Mouse (Mus musculus): ENCODE data around the gene Akap13. TPM values are rescaled to one million over a fixed set of nuclear protein-coding genes. Genes with fewer than 3 reads are reported as not detected.

Akap13 gene
- polyA plus RNA-seq, 1 experiment from 2014 or later, result 19.4 TPM

GRCm38 (mm10) chr7:75715026-75715425 is 259.7 kb downstream of the Akap13 start:
- Histone ChIP-seq H3K4me1 (replicated peaks) (no peaks in the 10 kb centered on the region), H3K4me2 (no peak overlapping the region), H3K27me3 (no peaks in the 10 kb centered on the region), H3K4me3 (no peak overlapping the region), H3K9me3 (no peaks in the 10 kb centered on the region), H3K36me3 (peaks cover 1% of the 10 kb centered on the region; the same call in 1 of the 2 replicates), H3K9ac (no peak overlapping the region), H3K27ac (no peak overlapping the region)
- no peak for ATAC-seq (ENCODE audit: low FRiP score)
- 97% methylated on average over 4 of the region's 4 CpGs for WGBS

GRCm38 (mm10) chr7:75715939-75716338 is 260.6 kb downstream of the Akap13 start:
- no peaks in the 10 kb centered on the region for H3K27me3 ChIP-seq
- H3K27ac ChIP-seq, result no peak overlapping the region
- 84% methylated on average over 4 of the region's 4 CpGs for WGBS
- no peaks in the 10 kb centered on the region for H3K4me1 ChIP-seq (replicated peaks)
- peaks cover 8% of the 10 kb centered on the region; the same call in 1 of the 2 replicates for H3K36me3 ChIP-seq
- no peak overlapping the region for H3K9ac ChIP-seq
- H3K4me3 ChIP-seq, result no peak overlapping the region
- H3K4me2 ChIP-seq, result no peak overlapping the region
- no peak for ATAC-seq (ENCODE audit: low FRiP score)
- no peaks in the 10 kb centered on the region for H3K9me3 ChIP-seq

GRCm38 (mm10) chr7:75717349-75717748 is 262.0 kb downstream of the Akap13 start:
- ATAC-seq (ENCODE audit: low FRiP score), result no peak
- H3K4me2 ChIP-seq, result no peak overlapping the region

GRCm38 (mm10) chr7:75721302-75721701 is 266.0 kb downstream of the Akap13 start:
- no peaks in the 10 kb centered on the region for H3K4me1 ChIP-seq (replicated peaks)
- H3K9me3 ChIP-seq, result no peaks in the 10 kb centered on the region
- no peak overlapping the region for H3K4me2 ChIP-seq
- no peak overlapping the region for H3K27ac ChIP-seq
- H3K27me3 ChIP-seq, result no peaks in the 10 kb centered on the region
- H3K4me3 ChIP-seq, result no peak overlapping the region
- ATAC-seq (ENCODE audit: low FRiP score), result no peak
- no peak overlapping the region for H3K9ac ChIP-seq
- WGBS, result 89% methylated on average over 4 of the region's 4 CpGs
- H3K36me3 ChIP-seq, result peaks cover 33% of the 10 kb centered on the region

More at GRCm38 (mm10) chr7:75717349-75717748, 262.0 kb downstream of the Akap13 start:
- Histone ChIP-seq H3K9me3 (no peaks in the 10 kb centered on the region), H3K27ac (no peak overlapping the region), H3K36me3 (peaks cover 12% of the 10 kb centered on the region; the same call in 1 of the 2 replicates), H3K4me3 (no peak overlapping the region), H3K4me1 (replicated peaks) (no peaks in the 10 kb centered on the region), H3K27me3 (no peaks in the 10 kb centered on the region), H3K9ac (no peak overlapping the region)

- H3K9ac ChIP-seq, result no peak overlapping the region
- no peak for ATAC-seq (ENCODE audit: low FRiP score)
- no peak overlapping the region for H3K4me2 ChIP-seq
- H3K4me1 ChIP-seq (replicated peaks), result no peaks in the 10 kb centered on the region
- no peak overlapping the region for H3K27ac ChIP-seq
- H3K27me3 ChIP-seq, result no peaks in the 10 kb centered on the region
- H3K9me3 ChIP-seq, result no peaks in the 10 kb centered on the region
- no peak overlapping the region for H3K4me3 ChIP-seq
- peaks cover 46% of the 10 kb centered on the region for H3K36me3 ChIP-seq
- 95% methylated on average over 1 of the region's 1 CpGs for WGBS
Observed at GRCm38 (mm10) chr7:75724012-75724411, 268.7 kb downstream of the Akap13 start.

GRCm38 (mm10) chr7:75725899-75726298 is 270.6 kb downstream of the Akap13 start:
- Histone ChIP-seq H3K27ac (no peak overlapping the region), H3K4me3 (no peak overlapping the region), H3K9me3 (no peaks in the 10 kb centered on the region), H3K27me3 (no peaks in the 10 kb centered on the region), H3K4me1 (replicated peaks) (no peaks in the 10 kb centered on the region), H3K9ac (no peak overlapping the region), H3K36me3 (peaks cover 55% of the 10 kb centered on the region), H3K4me2 (no peak overlapping the region)
- ATAC-seq (ENCODE audit: low FRiP score), result no peak
- WGBS, result 92% methylated on average over 6 of the region's 6 CpGs

GRCm38 (mm10) chr7:75726867-75727266 is 271.5 kb downstream of the Akap13 start:
- H3K4me2 ChIP-seq, result no peak overlapping the region
- H3K4me1 ChIP-seq (replicated peaks), result no peaks in the 10 kb centered on the region
- no peak overlapping the region for H3K9ac ChIP-seq
- 92% methylated on average over 9 of the region's 9 CpGs for WGBS
- no peak overlapping the region for H3K27ac ChIP-seq
- no peak overlapping the region for H3K4me3 ChIP-seq
- H3K9me3 ChIP-seq, result no peaks in the 10 kb centered on the region
- H3K36me3 ChIP-seq, result peaks cover 59% of the 10 kb centered on the region
- no peak for ATAC-seq (ENCODE audit: low FRiP score)
- no peaks in the 10 kb centered on the region for H3K27me3 ChIP-seq

- no peak overlapping the region for H3K27ac ChIP-seq
- WGBS, result 96% methylated on average over 7 of the region's 7 CpGs
- no peaks in the 10 kb centered on the region for H3K9me3 ChIP-seq
- ATAC-seq (ENCODE audit: low FRiP score), result no peak
- H3K36me3 ChIP-seq, result peaks cover 50% of the 10 kb centered on the region
- H3K4me1 ChIP-seq (replicated peaks), result no peaks in the 10 kb centered on the region
- no peak overlapping the region for H3K4me2 ChIP-seq
- H3K27me3 ChIP-seq, result no peaks in the 10 kb centered on the region
- no peak overlapping the region for H3K4me3 ChIP-seq
- H3K9ac ChIP-seq, result no peak overlapping the region
Observed at GRCm38 (mm10) chr7:75729652-75730051, 274.3 kb downstream of the Akap13 start.

- peaks cover 49% of the 10 kb centered on the region for H3K36me3 ChIP-seq
- no peak overlapping the region for H3K27ac ChIP-seq
- H3K4me1 ChIP-seq (replicated peaks), result no peaks in the 10 kb centered on the region
- H3K9ac ChIP-seq, result no peak overlapping the region
- H3K4me2 ChIP-seq, result no peak overlapping the region
- no peaks in the 10 kb centered on the region for H3K9me3 ChIP-seq
- ATAC-seq (ENCODE audit: low FRiP score), result no peak
- H3K27me3 ChIP-seq, result no peaks in the 10 kb centered on the region
- WGBS, result 89% methylated on average over 12 of the region's 12 CpGs
- H3K4me3 ChIP-seq, result no peak overlapping the region
Observed at GRCm38 (mm10) chr7:75730216-75730615, 274.9 kb downstream of the Akap13 start.

GRCm38 (mm10) chr7:75731951-75732350 is 276.6 kb downstream of the Akap13 start:
- WGBS, result 93% methylated on average over 2 of the region's 2 CpGs

GRCm38 (mm10) chr7:75733166-75733565 is 277.8 kb downstream of the Akap13 start:
- no peak overlapping the region for H3K4me2 ChIP-seq
- no peaks in the 10 kb centered on the region for H3K27me3 ChIP-seq
- H3K4me1 ChIP-seq (replicated peaks), result no peaks in the 10 kb centered on the region
- no peaks in the 10 kb centered on the region for H3K9me3 ChIP-seq
- ATAC-seq (ENCODE audit: low FRiP score), result no peak
- H3K27ac ChIP-seq, result no peak overlapping the region
- H3K9ac ChIP-seq, result no peak overlapping the region
- peaks cover 47% of the 10 kb centered on the region for H3K36me3 ChIP-seq
- no peak overlapping the region for H3K4me3 ChIP-seq
- WGBS, result 84% methylated on average over 2 of the region's 2 CpGs

More at GRCm38 (mm10) chr7:75731951-75732350, 276.6 kb downstream of the Akap13 start:
- Histone ChIP-seq H3K9ac (no peak overlapping the region), H3K27ac (no peak overlapping the region), H3K27me3 (no peaks in the 10 kb centered on the region), H3K9me3 (no peaks in the 10 kb centered on the region), H3K36me3 (peaks cover 49% of the 10 kb centered on the region), H3K4me3 (no peak overlapping the region), H3K4me1 (replicated peaks) (no peaks in the 10 kb centered on the region), H3K4me2 (no peak overlapping the region)
- ATAC-seq (ENCODE audit: low FRiP score), result no peak

- Histone ChIP-seq H3K4me3 (no peak overlapping the region), H3K4me2 (no peak overlapping the region), H3K27ac (no peak overlapping the region), H3K4me1 (replicated peaks) (no peaks in the 10 kb centered on the region; the same call in 1 of the 2 replicates), H3K27me3 (no peaks in the 10 kb centered on the region), H3K36me3 (peaks cover 26% of the 10 kb centered on the region), H3K9ac (no peak overlapping the region), H3K9me3 (no peaks in the 10 kb centered on the region)
- WGBS, result 51% methylated on average over 10 of the region's 10 CpGs
- peak; percentile 78 for ATAC-seq (ENCODE audit: low FRiP score)
Observed at GRCm38 (mm10) chr7:75739075-75739725, 283.9 kb downstream of the Akap13 start.

GRCm38 (mm10) chr7:75744528-75744927 is 289.2 kb downstream of the Akap13 start:
- WGBS, result 79% methylated on average over 2 of the region's 2 CpGs
- no peak overlapping the region for H3K9ac ChIP-seq
- H3K27me3 ChIP-seq, result no peaks in the 10 kb centered on the region
- no peak overlapping the region for H3K27ac ChIP-seq
- peaks cover 38% of the 10 kb centered on the region for H3K36me3 ChIP-seq
- no peak overlapping the region for H3K4me2 ChIP-seq
- H3K9me3 ChIP-seq, result no peaks in the 10 kb centered on the region
- no peak for ATAC-seq (ENCODE audit: low FRiP score)
- peaks cover 4% of the 10 kb centered on the region; the same call in 1 of the 2 replicates for H3K4me1 ChIP-seq (replicated peaks)
- H3K4me3 ChIP-seq, result no peak overlapping the region
